Mouse (Mus musculus) cerebellum, postnatal 14 days (tissue): Measurements from ENCODE around the gene Vps11.
"Not testable (repeated sequence)": the region's sequence is repeated elsewhere in the genome, so short reads cannot be mapped to it uniquely, and the experiment has no call there.

Experiments
- DNase-seq, 2 experiments: peaks; one replicate each; pipeline ENCODE4 v3.0.0; 2021; ENCODE audit warnings: mixed read lengths in 2 of 2

The Vps11 gene

GRCm38 (mm10) chr9:44373386-44373785, 11.9 kb upstream of the Vps11 start:
- no peak for DNase-seq

GRCm38 (mm10) chr9:44364480-44364879, 3.0 kb upstream of the Vps11 start:
- peak in 1 of 2 experiments; percentile 47 for DNase-seq

DNA sequence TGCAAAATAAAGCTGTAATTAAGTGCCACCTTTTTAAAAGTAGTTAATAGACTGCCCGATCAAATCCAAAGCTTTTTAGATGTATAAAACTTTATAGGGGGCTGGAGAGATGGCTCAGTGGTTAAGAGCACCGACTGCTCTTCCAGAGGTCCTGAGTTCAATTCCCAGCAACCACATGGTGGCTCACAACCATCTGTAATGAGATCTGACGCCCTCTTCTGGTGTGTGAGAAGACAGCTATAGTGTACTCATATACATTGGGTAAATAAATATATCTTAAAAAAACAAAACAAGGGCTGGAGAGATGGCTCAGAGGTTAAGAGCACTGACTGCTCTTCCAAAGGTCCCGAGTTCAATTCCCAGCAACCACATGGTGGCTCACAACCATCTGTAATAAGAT, 461 bp upstream of the Vps11 start:
- DNase-seq: not testable (repeated sequence)

DNA sequence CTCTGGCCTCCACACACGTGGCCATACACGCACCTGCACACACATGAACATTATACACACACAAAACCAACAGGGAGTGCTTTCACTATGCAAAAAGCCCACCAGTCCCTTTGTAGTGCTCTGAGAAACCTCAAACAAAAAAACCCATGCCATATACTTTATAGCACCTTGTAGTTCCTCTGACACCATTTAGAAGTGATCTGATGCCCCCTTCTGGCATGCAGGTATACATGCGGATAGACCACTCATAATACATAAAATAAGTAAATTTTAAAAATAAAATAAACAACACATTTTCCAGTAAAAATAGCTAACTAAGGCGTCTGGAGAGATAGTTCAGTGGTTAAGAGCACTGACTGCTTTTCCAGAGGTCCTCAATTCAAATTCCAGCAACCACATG, 4.3 kb downstream of the Vps11 start:
- DNase-seq: peak; percentile 43 to 48

GRCm38 (mm10) chr9:44353142-44353541, 8.3 kb downstream of the Vps11 start:
- no peak for DNase-seq

DNA sequence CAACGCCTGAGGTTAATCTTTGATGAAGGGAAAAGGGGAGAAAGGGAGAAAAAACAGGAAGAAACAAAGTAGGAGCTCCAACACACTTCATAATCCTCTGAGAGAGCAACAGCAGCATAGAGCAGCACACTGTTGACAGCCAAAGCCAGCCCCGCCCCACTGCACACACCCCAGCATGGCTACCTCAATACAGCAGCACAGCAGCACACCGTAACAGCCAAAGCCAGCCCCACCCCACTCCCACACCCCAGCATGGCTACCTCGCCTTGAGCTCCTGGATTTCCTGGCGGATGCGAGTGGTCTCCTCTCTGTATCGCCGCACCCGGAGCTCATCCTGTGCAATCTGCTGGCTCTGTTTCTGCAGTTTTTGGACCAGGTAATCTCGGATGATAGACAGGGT, 9.1 kb downstream of the Vps11 start:
- DNase-seq: no peak

- DNase-seq: no peak
These were observed 10.1 kb downstream of the Vps11 start for GRCm38 (mm10) chr9:44351396-44351795.

- no peak for DNase-seq
These were observed 12.9 kb downstream of the Vps11 start for GRCm38 (mm10) chr9:44348546-44348945.

DNA sequence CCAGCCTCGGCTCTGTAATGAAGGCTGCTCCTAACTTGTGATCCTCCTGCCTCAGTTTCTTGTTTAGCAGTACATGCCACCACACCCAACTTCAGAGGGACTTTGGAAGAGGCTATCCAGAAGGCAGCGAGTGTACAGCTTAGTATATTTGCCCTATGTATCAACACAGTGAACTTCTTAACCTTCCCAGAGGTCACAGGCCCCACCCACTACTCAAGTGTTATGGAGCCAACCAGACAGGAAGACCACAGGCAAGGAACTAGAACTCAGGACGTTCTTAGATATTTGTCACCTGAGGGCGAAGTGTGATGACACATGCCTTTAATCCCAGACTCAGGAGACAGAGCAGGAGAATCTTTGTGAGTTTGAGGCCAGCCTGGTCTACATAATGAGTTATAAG, 13.8 kb downstream of the Vps11 start:
- DNase-seq: no peak

- DNase-seq: no peak
These were observed 14.3 kb downstream of the Vps11 start for GRCm38 (mm10) chr9:44347166-44347565.

GRCm38 (mm10) chr9:44345570-44346433, 15.7 kb downstream of the Vps11 start:
- DNase-seq: no peak

DNA sequence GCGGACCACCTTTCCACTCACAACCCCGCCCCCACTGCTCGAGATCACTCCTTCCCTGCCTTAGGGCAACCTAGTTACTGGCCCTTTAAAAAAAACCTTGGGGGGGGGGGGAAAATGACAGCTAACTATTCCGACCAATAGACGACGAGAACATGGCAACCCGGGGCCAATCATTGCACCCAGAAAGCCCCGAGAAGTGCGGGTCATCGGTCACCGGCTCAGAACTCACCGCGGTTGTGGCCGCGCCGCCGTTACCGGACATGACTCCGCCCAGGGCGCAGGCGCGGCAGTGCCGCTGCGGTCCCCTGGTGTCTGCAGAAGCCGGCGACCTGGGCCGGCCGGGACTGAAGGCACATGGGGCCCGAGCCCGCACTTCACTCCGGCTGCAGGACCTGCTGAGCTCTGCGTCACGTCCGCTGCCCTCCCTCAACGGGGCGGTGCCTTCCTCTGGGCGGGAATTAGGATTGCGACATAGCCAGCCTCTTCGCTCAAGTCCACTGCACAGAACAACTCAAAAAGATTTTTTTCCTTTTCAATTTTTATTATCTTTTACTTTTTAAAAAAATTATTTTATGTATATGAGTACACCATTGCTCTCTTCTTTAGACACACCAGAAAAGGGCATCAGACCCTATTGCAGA, 17.6 kb downstream of the Vps11 start, which contains the start of gene Hmbs:
TSS of gene Hmbs (minus strand) at position 448 of the 641 bp plus-strand sequence.
- peak; percentile 86 to 91 for DNase-seq

GRCm38 (mm10) chr9:44343290-44343689, 18.2 kb downstream of the Vps11 start:
- peak in 1 of 2 experiments; percentile 30 for DNase-seq

GRCm38 (mm10) chr9:44342605-44343004, 18.9 kb downstream of the Vps11 start:
- DNase-seq: no peak

DNA sequence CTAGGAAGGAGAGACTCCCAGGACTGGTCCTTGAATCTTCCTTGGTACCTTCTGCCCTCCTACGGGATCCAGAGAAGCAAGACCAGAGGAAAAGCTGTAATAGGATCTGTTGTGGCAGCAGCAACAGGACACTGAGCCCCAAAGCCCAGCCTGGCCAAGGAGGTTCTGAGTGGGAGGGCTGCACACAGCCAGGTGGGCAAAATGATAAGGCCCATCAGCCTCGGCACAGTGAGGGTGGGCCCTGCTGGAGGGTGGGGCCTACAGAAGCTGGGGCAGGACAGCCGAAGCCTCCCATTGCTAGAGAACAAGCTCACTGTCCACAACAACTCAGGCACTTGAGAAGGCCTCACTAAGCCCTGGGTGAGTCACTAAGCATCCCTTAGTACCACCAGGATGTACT, 19.3 kb downstream of the Vps11 start:
- DNase-seq: no peak

DNA sequence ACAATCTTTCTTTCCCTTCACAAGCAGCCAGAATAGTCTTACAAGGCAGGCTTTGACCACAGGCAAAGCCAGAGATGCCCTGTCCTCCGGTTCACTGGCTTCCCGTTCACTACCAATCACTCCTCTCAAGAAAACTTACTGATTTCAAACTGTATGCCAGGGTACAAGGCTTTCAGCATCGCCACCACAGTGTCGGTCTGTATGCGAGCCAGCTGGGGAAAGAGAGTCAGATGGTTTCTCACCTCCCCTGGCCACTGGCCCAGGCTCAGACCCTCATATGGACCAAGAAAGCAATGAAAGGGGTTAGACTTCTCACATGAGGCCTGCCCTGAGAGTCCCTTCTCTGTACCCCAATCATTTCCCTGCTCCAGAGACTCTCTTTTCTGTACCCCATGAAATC, 20.0 kb downstream of the Vps11 start:
- no peak for DNase-seq

DNA sequence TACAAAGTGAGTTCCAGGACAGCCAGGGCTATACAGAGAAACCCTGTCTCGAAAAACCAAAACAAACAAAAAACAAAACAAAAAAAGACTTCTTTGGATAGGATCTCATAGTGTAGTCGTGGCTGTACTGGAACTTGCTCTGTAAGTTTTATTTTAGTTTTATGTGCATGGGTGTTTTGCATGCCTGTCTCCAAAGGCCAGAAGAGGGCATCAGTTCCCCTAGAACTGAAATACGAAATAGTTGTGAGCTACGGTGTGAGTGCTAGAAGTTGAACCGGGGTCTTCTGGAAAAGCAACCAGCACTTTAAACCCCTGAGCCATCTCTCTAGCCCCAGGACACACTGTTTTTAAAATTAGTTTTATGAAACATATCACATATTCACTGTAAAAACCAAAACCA, 22.9 kb downstream of the Vps11 start:
- no peak for DNase-seq

DNA sequence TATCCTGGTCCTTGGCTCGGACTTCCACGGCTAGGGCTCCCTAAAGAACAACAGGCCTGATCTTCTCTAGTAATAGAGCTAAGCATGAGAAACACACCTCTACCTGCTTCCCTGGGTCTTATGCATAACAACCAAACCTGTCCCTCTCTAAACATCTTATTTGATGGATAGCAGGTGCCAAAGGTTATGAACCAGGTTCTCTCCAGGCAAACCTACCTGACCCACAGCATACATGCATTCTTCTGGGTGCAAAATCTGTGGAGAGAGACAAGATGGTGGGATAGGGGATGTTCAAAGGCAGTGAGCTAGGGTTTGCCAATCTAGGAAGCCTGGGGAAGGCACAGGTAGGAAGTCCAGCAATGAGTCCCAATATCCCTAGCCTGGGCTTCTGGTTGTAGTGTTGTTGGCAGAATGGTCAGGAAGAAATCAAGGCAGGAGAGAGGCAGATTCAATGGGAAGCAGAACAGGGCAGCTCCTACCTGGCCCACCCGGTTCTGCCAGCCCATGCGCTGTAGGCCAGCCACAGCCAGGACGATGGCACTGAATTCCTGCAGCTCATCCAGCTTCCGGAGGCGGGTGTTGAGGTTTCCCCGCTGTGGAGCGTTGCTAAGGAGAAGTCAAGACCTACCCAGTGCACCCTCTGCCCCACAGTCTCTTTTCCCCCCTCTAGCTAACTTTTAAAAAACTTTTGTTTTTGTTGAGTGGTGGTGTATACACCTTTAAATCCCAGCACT, 23.9 kb downstream of the Vps11 start:
- no peak for DNase-seq

DNA sequence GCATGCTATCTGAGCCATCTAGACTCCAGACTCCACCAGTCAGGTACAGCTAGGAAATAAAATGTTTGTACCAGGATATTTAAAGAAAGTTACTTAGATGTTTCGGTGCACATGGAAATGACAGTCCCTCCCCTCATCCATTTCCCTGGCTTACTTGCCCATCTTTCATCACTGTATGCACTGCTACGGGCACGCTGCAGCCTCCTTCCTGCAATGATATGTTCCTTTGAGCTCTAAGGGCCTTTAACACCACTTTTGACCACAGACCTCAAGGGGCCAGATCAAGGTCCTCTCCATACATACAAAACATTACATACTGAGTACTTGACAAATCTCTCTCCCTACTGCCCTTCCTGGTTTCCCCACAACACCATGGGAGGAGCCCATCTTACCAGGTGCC, 24.5 kb downstream of the Vps11 start:
- no peak for DNase-seq

DNA sequence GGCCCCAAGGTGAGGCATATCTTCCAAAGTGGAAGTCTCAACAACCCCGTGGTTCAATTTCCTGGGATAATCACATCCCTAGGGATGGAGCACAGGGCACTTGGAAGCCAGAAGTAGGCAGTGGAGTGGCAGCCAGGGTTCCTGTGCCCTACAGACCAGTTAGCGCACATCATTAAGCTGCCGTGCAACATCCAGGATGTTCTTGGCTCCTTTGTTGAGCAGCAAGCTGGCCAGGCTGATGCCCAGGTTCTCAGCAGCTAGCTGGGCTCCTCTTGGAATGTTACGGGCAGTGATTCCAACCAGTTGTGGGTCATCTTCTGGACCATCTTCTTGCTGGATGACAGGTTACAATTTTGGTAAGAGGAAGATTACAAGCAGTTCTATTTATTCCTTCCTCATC, 25.0 kb downstream of the Vps11 start:
- not testable (repeated sequence) for DNase-seq

GRCm38 (mm10) chr9:44336093-44336406, 25.4 kb downstream of the Vps11 start:
- DNase-seq: no peak

GRCm38 (mm10) chr9:44335331-44336092, 26.0 kb downstream of the Vps11 start:
- DNase-seq: no peak
